Comparison of ENCODE assay signal across 13 mouse cellular contexts in the genomic region with DNA sequence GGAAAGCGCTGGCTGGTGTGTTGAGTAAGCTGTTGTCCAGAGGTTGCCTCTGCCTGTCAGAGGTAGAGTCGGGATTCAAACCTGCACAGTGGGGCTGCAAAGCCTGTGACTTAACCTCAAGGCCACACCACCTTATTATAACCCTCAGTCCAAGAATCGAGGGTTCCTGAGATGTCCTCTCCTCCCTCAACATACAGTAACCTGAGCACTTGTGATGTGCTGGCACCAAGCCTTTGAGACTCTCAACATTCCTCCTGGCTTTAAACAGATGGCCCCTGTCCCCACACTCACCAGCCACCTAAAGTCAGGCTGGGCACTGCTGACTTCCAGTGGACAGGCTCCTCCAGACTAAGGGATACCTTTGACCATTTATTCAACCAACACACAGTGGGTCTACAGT.
DNase-seq lines count a peak whose midpoint lies in the region; ATAC-seq lines count a peak whose summit lies in the region.
"Had no signal": no experiment of that assay in that cellular context is flagged by ENCODE, and none has a peak within 500 bp of the region (broad histone marks: within the 10 kb centered on the region; RNA-seq: fewer than 3 reads in every experiment).

No protein-coding gene starts in this region.

- peak overlapping the region; percentile 76 for H3K9ac ChIP-seq in heart, embryonic 13.5 days
- no peak overlapping the region for H3K9ac ChIP-seq in kidney, embryonic 15.5 days
- H3K9ac ChIP-seq: midbrain, embryonic 12.5 days had no signal

- peaks cover 100% of the 10 kb centered on the region for H3K4me1 ChIP-seq in heart, embryonic 13.5 days
- H3K4me1 ChIP-seq in kidney, embryonic 15.5 days: peaks cover 100% of the 10 kb centered on the region
- peaks cover 100% of the 10 kb centered on the region for H3K4me1 ChIP-seq in limb, embryonic 10.5 days

- no peak overlapping the region for H3K4me3 ChIP-seq in heart, embryonic 13.5 days
- H3K4me3 ChIP-seq in kidney, embryonic 15.5 days (replicated peaks): no peak overlapping the region
- H3K4me3 ChIP-seq in limb, embryonic 10.5 days: no peak overlapping the region
- H3K4me3 ChIP-seq: forebrain, embryonic 10.5 days; midbrain, embryonic 12.5 days had no signal

- H3K36me3 ChIP-seq in heart, embryonic 13.5 days: 0 out of 2 replicates have a peak, but pooled peaks cover 5% of the 10 kb centered on the region
- no peaks in the 10 kb centered on the region for H3K36me3 ChIP-seq in kidney, embryonic 15.5 days
- H3K36me3 ChIP-seq in limb, embryonic 10.5 days: peaks cover 3% of the 10 kb centered on the region; the same call in 1 of the 2 replicates
- H3K36me3 ChIP-seq: forebrain, embryonic 10.5 days; G1E; midbrain, embryonic 12.5 days had no signal

- H3K9me3 ChIP-seq in heart, embryonic 13.5 days: no peaks in the 10 kb centered on the region
- no peaks in the 10 kb centered on the region for H3K9me3 ChIP-seq in kidney, embryonic 15.5 days (replicated peaks)
- H3K9me3 ChIP-seq in limb, embryonic 10.5 days (replicated peaks): no peaks in the 10 kb centered on the region
- H3K9me3 ChIP-seq: forebrain, embryonic 10.5 days; G1E; midbrain, embryonic 12.5 days had no signal

- peak overlapping the region; percentile 97 for H3K27ac ChIP-seq in heart, embryonic 13.5 days (replicated peaks)
- peak overlapping the region; percentile 92 for H3K27ac ChIP-seq in kidney, embryonic 15.5 days
- peak overlapping the region; percentile 83 for H3K27ac ChIP-seq in limb, embryonic 10.5 days
- H3K27ac ChIP-seq: midbrain, embryonic 12.5 days had no signal

- no peak for ATAC-seq in heart, embryonic 13.5 days (ENCODE audit: extremely low read depth, insufficient number of reproducible peaks, low FRiP score, low TSS enrichment)
- no peak for ATAC-seq in kidney, embryonic 15.5 days (replicated peaks; ENCODE audit: low FRiP score)

- no peak for DNase-seq in heart, adult 8-10 months (ENCODE audit: low spot score)
- DNase-seq in kidney, adult 11 months: no peak
- DNase-seq in 3T3-L1 (ENCODE audit: low read depth, low spot score): peak; percentile 38
- DNase-seq in limb, embryonic 10.5 days (ENCODE audit: low spot score): no peak
- DNase-seq in spleen, adult 12 weeks (ENCODE audit: low spot score): no peak
- no peak for DNase-seq in embryo, embryonic 10.5 days (ENCODE audit: low spot score)
- DNase-seq: adrenal gland, adult 8-10 months; thymus, adult 2 months had no signal

- WGBS in heart, embryonic 13.5 days: 44% methylated on average over 3 of the region's 3 CpGs
- WGBS in kidney, embryonic 15.5 days: 71% methylated on average over 3 of the region's 3 CpGs
- WGBS in limb, embryonic 10.5 days: 79% methylated on average over 3 of the region's 3 CpGs

- peak overlapping the region; percentile 3; the same call in 1 of the 2 replicates for H3K4me2 ChIP-seq in heart, embryonic 13.5 days
- no peak overlapping the region for H3K4me2 ChIP-seq in kidney, embryonic 15.5 days
- H3K4me2 ChIP-seq: midbrain, embryonic 12.5 days had no signal

- no peaks in the 10 kb centered on the region for H3K27me3 ChIP-seq in heart, embryonic 13.5 days (replicated peaks)
- no peaks in the 10 kb centered on the region for H3K27me3 ChIP-seq in kidney, embryonic 15.5 days
- H3K27me3 ChIP-seq in limb, embryonic 10.5 days (ENCODE audit: low read depth, poor library complexity, severe bottlenecking): no peaks in the 10 kb centered on the region
- H3K27me3 ChIP-seq: midbrain, embryonic 12.5 days had no signal
